Mouse (Mus musculus): Measurements from ENCODE around the gene Nipal1. TPM values are rescaled to one million over a fixed set of nuclear protein-coding genes. Genes with fewer than 3 reads are reported as not detected.

The Nipal1 gene
- not detected for total RNA-seq (2021)
- long read RNA-seq, experiment 1 = 0 reads
- long read RNA-seq, experiment 2 = 0 reads

- peak; percentile 36 to 48 for DNase-seq
Observed at GRCm38 (mm10) chr5:72647418-72647907, at the start of gene Nipal1. Nipal1 (plus strand) TSS chr5:72647795.

- peak; percentile 47 to 73 for DNase-seq
Observed at GRCm38 (mm10) chr5:72601006-72601405, 46.6 kb upstream of the Nipal1 start.

- no peak for DNase-seq
Observed at GRCm38 (mm10) chr5:72603138-72603537, 44.5 kb upstream of the Nipal1 start.

- no peak for DNase-seq
Observed at GRCm38 (mm10) chr5:72617413-72617812, 30.2 kb upstream of the Nipal1 start.

- no peak for DNase-seq
Observed at GRCm38 (mm10) chr5:72621022-72621421, 26.6 kb upstream of the Nipal1 start.

- no peak for DNase-seq
Observed at GRCm38 (mm10) chr5:72630026-72630425, 17.6 kb upstream of the Nipal1 start.

GRCm38 (mm10) chr5:72634791-72635271 lies 12.8 kb upstream of the Nipal1 start:
- DNase-seq = peak in 1 of 2 experiments; percentile 7

- DNase-seq = peak in 1 of 2 experiments; percentile 2
Observed at GRCm38 (mm10) chr5:72636122-72636521, 11.5 kb upstream of the Nipal1 start.

GRCm38 (mm10) chr5:72636576-72636975 lies 11.0 kb upstream of the Nipal1 start:
- DNase-seq = no peak

GRCm38 (mm10) chr5:72640072-72640471 lies 7.5 kb upstream of the Nipal1 start:
- DNase-seq = no peak

GRCm38 (mm10) chr5:72643655-72644054 lies 3.9 kb upstream of the Nipal1 start:
- DNase-seq = no peak

- no peak for DNase-seq
Observed at GRCm38 (mm10) chr5:72644175-72644574, 3.4 kb upstream of the Nipal1 start, which contains the start of gene Cnga1. Cnga1 (minus strand) TSS chr5:72644275.

GRCm38 (mm10) chr5:72646131-72646530 lies 1.5 kb upstream of the Nipal1 start:
- no peak for DNase-seq

GRCm38 (mm10) chr5:72646996-72647395 lies 599 bp upstream of the Nipal1 start:
- no peak for DNase-seq

GRCm38 (mm10) chr5:72647958-72648595 lies 482 bp downstream of the Nipal1 start:
- DNase-seq = peak in 1 of 2 experiments; percentile 2

- no peak for DNase-seq
Observed at GRCm38 (mm10) chr5:72648987-72649735, 1.6 kb downstream of the Nipal1 start.

- no peak for DNase-seq
Observed at GRCm38 (mm10) chr5:72653068-72653674, 5.6 kb downstream of the Nipal1 start.

GRCm38 (mm10) chr5:72656270-72656791 lies 8.7 kb downstream of the Nipal1 start:
- no peak for DNase-seq

- DNase-seq = no peak
Observed at GRCm38 (mm10) chr5:72658375-72658774, 10.8 kb downstream of the Nipal1 start.

GRCm38 (mm10) chr5:72661051-72661781 lies 13.6 kb downstream of the Nipal1 start:
- DNase-seq = no peak

- no peak for DNase-seq
Observed at GRCm38 (mm10) chr5:72664126-72664525, 16.5 kb downstream of the Nipal1 start.

GRCm38 (mm10) chr5:72664854-72665253 lies 17.3 kb downstream of the Nipal1 start:
- DNase-seq = peak in 1 of 2 experiments; percentile 2

Data from heart, adult 18-20 months (tissue).